Mouse (Mus musculus) granulocyte monocyte progenitor cell, adult 5-6 weeks (primary cell): ENCODE measurements around the gene Tmed2. TPM values are rescaled to one million over a fixed set of nuclear protein-coding genes. Genes with fewer than 3 reads are reported as not detected.
"Not testable (repeated sequence)": the region's sequence is repeated elsewhere in the genome, so short reads cannot be mapped to it uniquely, and the experiment has no call there.

Source experiments
- ATAC-seq: replicated peaks from 2 replicates; pipeline ENCODE4 v1.8.0; 2016; ENCODE audit warnings: mild to moderate bottlenecking, moderate TSS enrichment, inconsistent platforms; ENCODE audit not compliant: poor library complexity, severe bottlenecking
- total RNA-seq, 2 experiments: library from RNA; stranded (forward) in 1 of 2; stranded (reverse) in 1 of 2; fragments of 200-712, 200-1000 nt in 1 of 2; fragments of >200 nt in 1 of 2; fragmentation: Nextera tagmentation in 1 of 2; gene quantifications; 2 replicates each; pipeline ENCODE4 v1.2.3; 2014 to 2017

The Tmed2 gene
- total RNA-seq, 2 experiments from 2014 or later = 560 to 584 TPM

- ATAC-seq = peak; percentile 18; the same call in 1 of the 2 replicates
These were observed 15.6 kb upstream of the Tmed2 start for GRCm38 (mm10) chr5:124524943-124525342.

- no peak for ATAC-seq
These were observed 12.1 kb upstream of the Tmed2 start for GRCm38 (mm10) chr5:124528351-124528750.

GRCm38 (mm10) chr5:124528791-124529190, 11.7 kb upstream of the Tmed2 start:
- ATAC-seq = no peak

- no peak for ATAC-seq
These were observed 11.3 kb upstream of the Tmed2 start for GRCm38 (mm10) chr5:124529191-124529651.

- peak; percentile 73 for ATAC-seq
These were observed 10.8 kb upstream of the Tmed2 start for GRCm38 (mm10) chr5:124529697-124530096.

GRCm38 (mm10) chr5:124530655-124531582, 9.6 kb upstream of the Tmed2 start, which contains the start of gene Rilpl1:
TSS of gene Rilpl1 (minus strand) at chr5:124531391.
- peak; percentile 31; the same call in 1 of the 2 replicates for ATAC-seq

- ATAC-seq = no peak
These were observed 8.9 kb upstream of the Tmed2 start for GRCm38 (mm10) chr5:124531583-124531930.

GRCm38 (mm10) chr5:124532451-124532850, 8.0 kb upstream of the Tmed2 start:
- no peak for ATAC-seq

GRCm38 (mm10) chr5:124535016-124535415, 5.5 kb upstream of the Tmed2 start:
- no peak for ATAC-seq

- ATAC-seq = peak; percentile 17
These were observed 3.7 kb upstream of the Tmed2 start for GRCm38 (mm10) chr5:124536776-124537175.

GRCm38 (mm10) chr5:124538813-124539792, 1.4 kb upstream of the Tmed2 start:
- ATAC-seq = no peak

GRCm38 (mm10) chr5:124539905-124540304, 590 bp upstream of the Tmed2 start:
- ATAC-seq = no peak

GRCm38 (mm10) chr5:124540905-124541601, 558 bp downstream of the Tmed2 start:
- peak; percentile 61 for ATAC-seq

GRCm38 (mm10) chr5:124541602-124541973, 1.1 kb downstream of the Tmed2 start:
- ATAC-seq = no peak

- ATAC-seq = not testable (repeated sequence)
These were observed 10.2 kb downstream of the Tmed2 start for GRCm38 (mm10) chr5:124550737-124551136.

- not testable (repeated sequence) for ATAC-seq
These were observed 11.0 kb downstream of the Tmed2 start for GRCm38 (mm10) chr5:124551349-124552093.

- no peak for ATAC-seq
These were observed 11.6 kb downstream of the Tmed2 start for GRCm38 (mm10) chr5:124552094-124552472.

- peak; percentile 97 for ATAC-seq
These were observed 12.2 kb downstream of the Tmed2 start, which contains the start of gene Ddx55 for GRCm38 (mm10) chr5:124552558-124553307. TSS of gene Ddx55 (plus strand) at chr5:124552864.

GRCm38 (mm10) chr5:124553607-124554006, 13.1 kb downstream of the Tmed2 start:
- no peak for ATAC-seq
